Mouse (Mus musculus) liver, adult 2 months (tissue): ENCODE measurements around the gene Lrguk.

Experiments
- CTCF ChIP-seq: fragments of 200-500 bp; IDR thresholded peaks from 2 replicates; pipeline ENCODE4 v1.5.1; 2011; ENCODE audit warnings: low read depth, low read length, control low read depth
- POLR2A ChIP-seq: fragments of 200-500 bp; IDR thresholded peaks from 2 replicates; pipeline ENCODE4 v1.6.1; 2011; ENCODE audit warnings: low read length, control low read depth; ENCODE audit not compliant: insufficient read depth; ENCODE audit errors: extremely low read depth

GRCm38 (mm10) chr6:34034096-34034495, 4.8 kb downstream of the Lrguk start:
- TF ChIP-seq POLR2A (no peak), CTCF (no peak)
